Mouse (Mus musculus) bone marrow macrophage, adult 2 months (primary cell): ENCODE measurements around the gene Dennd1a.

Source experiments
- CTCF ChIP-seq: IDR thresholded peaks from 2 replicates; pipeline ENCODE4 v1.5.1; 2012; ENCODE audit warnings: low read depth, mild to moderate bottlenecking, low read length, moderate library complexity
- POLR2A ChIP-seq: IDR thresholded peaks from 2 replicates; pipeline ENCODE4 v1.6.1; 2012; ENCODE audit warnings: mild to moderate bottlenecking, low read depth, low read length, borderline replicate concordance

DNA sequence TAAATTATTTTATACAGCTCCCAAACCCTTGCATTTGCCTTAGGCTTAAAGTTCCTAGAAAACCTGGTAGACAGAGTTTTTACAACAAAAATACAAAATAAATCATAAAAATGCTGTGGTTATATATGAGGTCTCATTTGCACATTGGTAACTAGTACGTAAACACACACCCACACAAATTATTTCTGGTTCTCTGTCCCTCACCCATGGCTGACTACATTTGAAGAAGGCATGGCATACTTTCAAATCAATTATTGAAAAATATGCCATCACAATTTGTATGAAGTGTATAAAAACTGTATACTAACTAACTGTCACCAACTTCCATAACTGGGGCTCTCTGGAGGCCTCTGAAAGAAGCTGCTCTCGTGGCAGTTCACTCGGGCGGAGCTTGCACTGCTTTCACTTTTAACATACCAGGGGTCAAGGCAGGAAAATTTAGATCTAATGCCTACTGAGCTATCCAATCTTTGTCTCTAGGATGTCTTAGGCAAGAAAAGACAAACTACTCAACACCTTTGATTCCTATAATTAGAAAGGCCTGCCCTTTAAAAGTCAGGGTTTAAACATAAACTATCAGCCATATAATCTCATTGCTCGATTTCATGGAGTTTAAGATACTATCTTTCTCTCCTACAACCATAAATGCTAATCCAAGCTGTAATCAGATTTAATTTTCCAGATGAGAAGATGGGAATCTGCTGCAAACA lies 122.7 kb downstream of the Dennd1a start:
- TF ChIP-seq POLR2A (no peak), CTCF (no peak)
